Mouse (Mus musculus) limb, embryonic 11.5 days (tissue): ENCODE measurements around the gene Dcps. TPM values are rescaled to one million over a fixed set of nuclear protein-coding genes. Genes with fewer than 3 reads are reported as not detected.

Experiments used
- ATAC-seq: fragments of 200-750 bp; cut with Nextera tagmentation; 2 replicates; pipeline ENCODE4 v1.8.0; 2017; ENCODE audit warnings: low read depth; ENCODE audit not compliant: insufficient number of reproducible peaks, low FRiP score, low TSS enrichment
- DNase-seq: peaks from one replicate; pipeline ENCODE4 v3.0.0-alpha.2; 2015; ENCODE audit warnings: low spot score
- H3K27ac ChIP-seq: fragments of 300-500 bp; sonication (generic); replicated peaks from 2 replicates; pipeline ENCODE4 v1.5.1; 2014; ENCODE audit warnings: low read depth, mild to moderate bottlenecking, low read length
- H3K27me3 ChIP-seq: fragments of 300-500 bp; sonication (generic); 2 replicates; pipeline ENCODE4 v1.6.1; 2014; ENCODE audit warnings: mild to moderate bottlenecking, low read length, mixed read lengths; ENCODE audit not compliant: control insufficient read depth, insufficient read depth
- H3K36me3 ChIP-seq: fragments of 300-500 bp; sonication (generic); 2 replicates; pipeline ENCODE4 v1.6.1; 2014; ENCODE audit warnings: mild to moderate bottlenecking, low read length, moderate library complexity, mixed read lengths; ENCODE audit not compliant: control insufficient read depth, insufficient read depth
- H3K4me1 ChIP-seq: fragments of 300-500 bp; sonication (generic); 2 replicates; pipeline ENCODE4 v1.6.1; 2014; ENCODE audit warnings: low read length, mixed read lengths; ENCODE audit not compliant: control insufficient read depth, insufficient read depth
- H3K4me2 ChIP-seq: fragments of 300-500 bp; sonication (generic); 2 replicates; pipeline ENCODE4 v1.6.1; 2014; ENCODE audit warnings: low read depth, mild to moderate bottlenecking, moderate library complexity; ENCODE audit not compliant: severe bottlenecking
- H3K4me3 ChIP-seq: fragments of 300-500 bp; sonication (generic); 2 replicates; pipeline ENCODE4 v1.5.1; 2014; ENCODE audit warnings: low read depth, low read length
- H3K9ac ChIP-seq: fragments of 300-500 bp; sonication (generic); 2 replicates; pipeline ENCODE4 v1.6.1; 2014; ENCODE audit warnings: mild to moderate bottlenecking, low read length
- H3K9me3 ChIP-seq: fragments of 300-500 bp; sonication (generic); 2 replicates; pipeline ENCODE4 v1.6.1; 2016; ENCODE audit warnings: low read length; ENCODE audit not compliant: control insufficient read depth
- WGBS: fragments of 180-500 bp; shearing (Covaris S2); extraction: QIAGEN DNeasy Blood & Tissue Kit; methylation state at CpG from one replicate; pipeline ENCODE4 v1.1.7; 2014; 5-methylcytosine and 5-hydroxymethylcytosine counted together
- polyA plus RNA-seq: library from polyadenylated mRNA; unstranded; fragments of >200 nt; fragmentation: Nextera tagmentation; extraction: Ambion mirVana; gene quantifications from 2 replicates; pipeline ENCODE4 v1.2.1, GENCODE M21; 2014

The Dcps gene
- polyA plus RNA-seq, 1 experiment from 2014 or later: 90.3 TPM

DNA sequence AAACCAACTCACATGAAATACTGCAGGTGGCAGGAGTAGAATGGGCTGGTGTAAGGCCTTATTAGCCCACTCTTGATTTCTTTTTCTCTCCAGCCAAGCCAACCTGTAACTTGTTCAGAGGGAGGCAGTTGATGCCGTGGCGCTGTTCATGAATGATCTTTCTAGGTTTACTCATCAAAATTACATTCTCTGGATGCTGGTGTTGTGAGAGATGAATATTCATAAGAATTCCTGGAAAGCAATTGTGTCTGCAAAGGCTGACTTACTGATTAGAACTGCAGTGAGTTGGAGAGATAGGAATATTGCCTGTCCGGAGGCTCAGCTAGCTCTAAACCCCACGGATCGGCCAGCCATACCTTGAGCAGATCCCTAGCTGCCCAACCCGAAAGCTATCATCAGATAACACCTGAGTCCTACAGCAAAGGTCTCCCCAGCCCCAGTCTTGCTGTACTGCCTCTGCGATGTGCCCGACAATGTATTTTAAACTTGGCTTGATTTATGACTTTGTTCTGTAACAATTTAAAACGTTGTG, 24.7 kb upstream of the Dcps start:
- H3K4me2 ChIP-seq: peak overlapping the region; percentile 85; the same call in 1 of the 2 replicates
- H3K36me3 ChIP-seq: peaks cover 9% of the 10 kb centered on the region; the same call in 1 of the 2 replicates
- H3K9ac ChIP-seq: no peak overlapping the region; the same call in 1 of the 2 replicates
- WGBS: 61% methylated on average over 9 of the region's 9 CpGs
- no peak for ATAC-seq
- H3K4me3 ChIP-seq: peak overlapping the region; percentile 56; the same call in 1 of the 2 replicates
- no peak overlapping the region for H3K27ac ChIP-seq
- no peak for DNase-seq
- no peaks in the 10 kb centered on the region for H3K27me3 ChIP-seq
- H3K9me3 ChIP-seq: no peaks in the 10 kb centered on the region
- peaks cover 5% of the 10 kb centered on the region; the same call in 1 of the 2 replicates for H3K4me1 ChIP-seq

- peak; percentile 92; the same call in 1 of the 2 replicates for ATAC-seq
- Histone ChIP-seq H3K27ac (no peak within 1 kb of the TSS), H3K9me3 (no peaks in the 10 kb centered on the region), H3K9ac (peak within 1 kb of the TSS; percentile 70), H3K27me3 (no peaks in the 10 kb centered on the region), H3K36me3 (0 out of 2 replicates have a peak, but pooled peaks cover 4% of the 10 kb centered on the region), H3K4me3 (peak within 1 kb of the TSS; percentile 56), H3K4me1 (peaks cover 5% of the 10 kb centered on the region; the same call in 1 of the 2 replicates), H3K4me2 (peak within 1 kb of the TSS; percentile 85)
- DNase-seq: peak; percentile 96
- WGBS: under 1% methylated on average over 44 of the region's 44 CpGs
These were observed 24.1 kb upstream of the Dcps start, which contains the start of the genes Srpr and Tirap for GRCm38 (mm10) chr9:35199772-35200471. Srpr (plus strand) TSS chr9:35200175. Tirap (minus strand) TSS chr9:35200291.

DNA sequence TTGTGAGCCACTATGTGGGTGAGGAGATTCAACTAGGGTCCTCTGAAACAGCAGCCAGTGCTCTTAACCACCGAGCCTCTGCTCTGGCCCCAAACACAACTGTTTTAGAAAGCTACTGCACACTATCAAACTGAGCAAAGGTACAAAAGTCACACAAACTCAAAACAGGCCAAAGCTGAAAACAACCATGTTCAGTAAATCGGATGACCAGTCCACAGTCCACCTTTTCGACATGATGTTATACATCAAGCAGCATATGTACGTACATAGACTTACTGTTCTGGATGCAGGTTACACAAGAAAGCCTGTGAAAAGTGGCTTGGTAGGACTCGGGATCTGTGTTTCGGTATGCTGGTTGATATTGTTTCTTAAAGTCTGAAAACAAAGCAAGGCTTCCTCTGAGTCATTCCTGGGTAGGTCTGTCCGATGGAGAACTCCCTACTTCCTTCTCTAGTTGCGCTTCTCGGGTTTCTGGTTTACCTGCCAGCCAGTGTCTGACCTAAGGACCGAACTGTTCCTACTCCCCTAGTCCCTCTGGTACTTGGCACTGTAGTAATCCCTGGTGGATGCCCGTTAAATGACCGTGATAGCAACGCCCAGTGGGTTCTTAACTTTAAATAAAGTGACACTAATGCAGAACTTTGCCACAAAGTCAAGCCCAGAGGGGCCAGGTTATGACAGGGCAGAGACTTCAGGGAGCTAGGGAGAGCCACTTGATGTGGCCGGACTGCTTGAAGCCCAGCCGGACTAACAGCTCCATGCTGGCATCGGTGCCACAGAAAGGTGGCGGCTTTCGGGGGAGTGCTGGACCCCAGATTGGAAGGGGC, 23.3 kb upstream of the Dcps start:
- no peaks in the 10 kb centered on the region for H3K27me3 ChIP-seq
- no peaks in the 10 kb centered on the region for H3K36me3 ChIP-seq
- ATAC-seq (peak; percentile 39; the same call in 1 of the 2 replicates), DNase-seq (no peak)
- peak overlapping the region; percentile 70 for H3K9ac ChIP-seq
- WGBS: 27% methylated on average over 18 of the region's 18 CpGs
- peak overlapping the region; percentile 85 for H3K4me2 ChIP-seq
- no peak overlapping the region for H3K27ac ChIP-seq
- H3K9me3 ChIP-seq: no peaks in the 10 kb centered on the region
- peak overlapping the region; percentile 56 for H3K4me3 ChIP-seq
- peaks cover 5% of the 10 kb centered on the region; the same call in 1 of the 2 replicates for H3K4me1 ChIP-seq

DNA sequence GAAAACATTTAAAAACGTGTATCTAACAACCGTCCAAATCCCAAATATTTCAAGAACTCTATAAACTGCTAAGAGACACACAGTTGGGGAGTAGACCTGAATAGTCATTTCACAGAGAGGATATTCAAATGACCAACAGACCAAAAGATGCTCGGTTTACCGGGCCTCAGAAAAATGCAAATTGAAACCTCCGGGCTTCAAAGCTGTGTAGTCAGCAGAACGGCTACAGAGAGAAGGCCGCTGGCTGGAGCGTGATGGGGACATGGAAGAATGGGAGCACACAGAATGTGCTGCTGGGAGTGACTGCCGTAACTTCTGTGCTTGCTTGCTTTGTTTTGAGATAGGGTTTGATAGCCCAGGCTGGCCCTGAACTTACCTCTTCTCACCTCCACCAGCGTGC, 22.5 kb upstream of the Dcps start:
- H3K27me3 ChIP-seq: no peaks in the 10 kb centered on the region
- no peak overlapping the region; the same call in 1 of the 2 replicates for H3K4me2 ChIP-seq
- H3K9ac ChIP-seq: no peak overlapping the region
- H3K27ac ChIP-seq: no peak overlapping the region
- WGBS: 84% methylated on average over 10 of the region's 10 CpGs
- no peak for DNase-seq
- no peaks in the 10 kb centered on the region for H3K36me3 ChIP-seq
- no peak for ATAC-seq
- peaks cover 5% of the 10 kb centered on the region; the same call in 1 of the 2 replicates for H3K4me1 ChIP-seq
- H3K9me3 ChIP-seq: no peaks in the 10 kb centered on the region
- H3K4me3 ChIP-seq: no peak overlapping the region

- ATAC-seq (no peak), DNase-seq (no peak)
- H3K27ac ChIP-seq: no peak overlapping the region
- no peak overlapping the region for H3K4me2 ChIP-seq
- peaks cover 5% of the 10 kb centered on the region; the same call in 1 of the 2 replicates for H3K4me1 ChIP-seq
- no peaks in the 10 kb centered on the region for H3K27me3 ChIP-seq
- no peaks in the 10 kb centered on the region for H3K36me3 ChIP-seq
- H3K9ac ChIP-seq: no peak overlapping the region
- 91% methylated on average over 3 of the region's 3 CpGs for WGBS
- no peak overlapping the region for H3K4me3 ChIP-seq
- no peaks in the 10 kb centered on the region for H3K9me3 ChIP-seq
These were observed 21.8 kb upstream of the Dcps start for GRCm38 (mm10) chr9:35197625-35198024.

DNA sequence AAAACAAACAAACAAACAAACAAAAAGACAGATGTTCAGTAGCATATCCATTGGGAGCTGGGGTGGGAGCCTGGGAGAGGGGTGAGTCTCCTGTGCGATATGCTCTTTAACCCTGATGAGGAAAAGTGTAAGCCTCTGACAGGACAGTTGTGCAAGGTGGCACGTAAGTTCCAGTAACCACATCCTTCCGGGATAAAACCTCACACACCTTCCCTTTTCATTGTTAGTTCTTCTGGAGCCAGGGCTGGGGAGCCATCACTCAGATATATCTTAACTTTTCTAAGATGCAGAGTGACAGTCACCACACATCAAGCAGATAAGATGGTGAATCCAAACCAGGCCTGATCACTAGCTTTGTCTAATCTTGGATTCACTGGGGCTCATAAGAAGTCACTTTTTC, 18.2 kb upstream of the Dcps start:
- Histone ChIP-seq H3K9ac (no peak overlapping the region), H3K4me1 (no peaks in the 10 kb centered on the region), H3K36me3 (no peaks in the 10 kb centered on the region; the same call in 1 of the 2 replicates), H3K4me2 (no peak overlapping the region), H3K9me3 (no peaks in the 10 kb centered on the region), H3K27ac (no peak overlapping the region), H3K27me3 (no peaks in the 10 kb centered on the region), H3K4me3 (no peak overlapping the region)
- DNase-seq (no peak), ATAC-seq (no peak)
- 94% methylated on average over 3 of the region's 3 CpGs for WGBS

- no peak for DNase-seq
- H3K27me3 ChIP-seq: no peaks in the 10 kb centered on the region
- 76% methylated on average over 11 of the region's 11 CpGs for WGBS
These were observed 17.2 kb upstream of the Dcps start for GRCm38 (mm10) chr9:35192983-35193542.

GRCm38 (mm10) chr9:35188700-35189099, 12.8 kb upstream of the Dcps start:
- H3K27me3 ChIP-seq: no peaks in the 10 kb centered on the region
- no peak overlapping the region for H3K9ac ChIP-seq
- DNase-seq (no peak), ATAC-seq (no peak)
- H3K4me3 ChIP-seq: no peak overlapping the region
- no peaks in the 10 kb centered on the region for H3K9me3 ChIP-seq
- no peaks in the 10 kb centered on the region for H3K4me1 ChIP-seq
- no peak overlapping the region for H3K4me2 ChIP-seq
- H3K36me3 ChIP-seq: peaks cover 8% of the 10 kb centered on the region
- 83% methylated on average over 22 of the region's 22 CpGs for WGBS
- H3K27ac ChIP-seq: no peak overlapping the region

More at GRCm38 (mm10) chr9:35192983-35193542, 17.2 kb upstream of the Dcps start:
- Histone ChIP-seq H3K4me2 (no peak overlapping the region), H3K9ac (no peak overlapping the region), H3K36me3 (peaks cover 5% of the 10 kb centered on the region; the same call in 1 of the 2 replicates), H3K9me3 (no peaks in the 10 kb centered on the region), H3K27ac (no peak overlapping the region), H3K4me1 (no peaks in the 10 kb centered on the region), H3K4me3 (no peak overlapping the region)
- ATAC-seq: no peak
